Mouse (Mus musculus) liver, embryonic 14.5 days (tissue): ENCODE data around the gene Fkrp.

Experiments
- CTCF ChIP-seq: IDR thresholded peaks from 2 replicates; pipeline ENCODE4 v1.5.1; 2016; ENCODE audit warnings: antibody characterized with exemption, low read depth, control low read depth
- EP300 ChIP-seq: IDR thresholded peaks from 2 replicates; pipeline ENCODE4 v1.6.1; 2016; ENCODE audit warnings: antibody characterized with exemption, low read depth

- TF ChIP-seq CTCF (peak; percentile 83), EP300 (no peak)
Observed at GRCm38 (mm10) chr7:16848579-16848978, 32.0 kb upstream of the Fkrp start.
